Mouse (Mus musculus): ENCODE data around the gene Drc7.

The Drc7 gene

DNA sequence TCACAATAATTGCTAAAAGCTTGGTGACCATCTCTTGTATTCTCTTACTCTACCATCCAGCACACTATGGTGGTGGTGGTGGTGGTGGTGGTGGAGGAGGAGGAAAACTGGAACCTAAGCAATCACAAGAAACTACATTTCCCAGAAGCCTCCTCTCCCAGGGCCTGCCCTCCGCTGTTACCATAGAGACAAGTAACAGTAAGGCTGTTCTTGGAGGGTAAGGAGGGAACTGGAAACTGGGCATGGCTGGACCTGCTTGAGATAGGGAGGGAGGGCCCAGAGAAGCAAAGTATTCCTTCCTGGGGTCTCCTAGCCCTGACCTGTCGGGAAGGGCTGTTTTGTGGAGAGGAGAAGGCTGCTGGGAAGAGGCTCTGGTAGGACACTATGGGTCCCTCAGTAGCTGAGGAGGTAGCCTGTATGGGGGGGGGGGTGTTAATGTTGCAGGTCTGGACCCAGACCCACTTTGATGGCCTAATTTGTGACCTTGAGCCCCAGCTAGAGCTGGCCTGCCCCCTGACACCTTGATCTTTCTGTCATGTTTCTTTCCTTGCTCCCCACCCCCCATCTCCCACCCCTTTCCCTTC, at the start of gene Drc7:
Drc7 (plus strand) TSS at position 177 of the 584 bp plus-strand sequence.
- DNase-seq (ENCODE audit: low read depth, low spot score) = peak; percentile 16

DNA sequence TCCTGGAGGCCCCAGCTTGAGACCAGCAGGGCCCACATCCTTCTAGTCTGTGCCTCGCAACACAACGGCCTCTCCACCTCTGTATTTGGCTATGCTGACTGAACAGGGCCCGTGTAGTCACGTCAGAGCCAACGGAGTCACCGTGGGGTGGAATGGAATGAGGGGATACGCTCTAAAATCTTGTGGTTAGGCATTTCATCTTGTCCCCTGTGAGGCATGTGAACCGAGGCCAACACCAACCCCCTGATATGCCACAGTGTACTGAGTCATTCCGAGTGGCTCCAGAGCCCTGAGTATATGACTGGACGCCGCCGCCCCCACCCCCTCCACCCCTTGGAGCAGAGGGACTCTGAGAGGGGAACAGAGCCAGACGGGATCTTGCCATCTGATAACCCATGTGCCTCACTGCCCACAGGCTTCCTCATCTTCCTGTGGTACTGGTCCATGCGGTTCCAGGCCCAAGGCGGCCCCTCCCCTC, 42.4 kb upstream of the Drc7 start:
- DNase-seq (ENCODE audit: low read depth, low spot score) = no peak

DNA sequence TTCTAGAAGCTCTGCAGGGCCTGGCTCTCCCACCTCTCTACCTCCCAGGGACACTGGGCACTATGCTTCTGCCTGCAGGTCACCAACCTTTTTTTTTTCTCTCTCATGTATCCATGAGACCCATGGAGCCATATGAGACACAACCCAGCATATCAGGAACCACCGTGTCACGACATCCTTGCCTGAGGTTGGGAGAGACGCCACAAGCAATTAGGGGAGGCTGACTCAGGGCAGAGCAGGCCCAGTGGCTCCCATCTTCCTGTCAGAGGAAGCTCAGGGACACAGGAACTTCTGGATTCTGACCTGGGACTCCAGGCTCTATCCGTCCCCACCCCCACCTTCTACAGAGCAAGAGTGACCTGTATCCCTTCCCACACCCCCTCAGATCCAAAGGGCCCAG, 39.0 kb upstream of the Drc7 start:
- DNase-seq (ENCODE audit: low read depth, low spot score) = no peak

DNA sequence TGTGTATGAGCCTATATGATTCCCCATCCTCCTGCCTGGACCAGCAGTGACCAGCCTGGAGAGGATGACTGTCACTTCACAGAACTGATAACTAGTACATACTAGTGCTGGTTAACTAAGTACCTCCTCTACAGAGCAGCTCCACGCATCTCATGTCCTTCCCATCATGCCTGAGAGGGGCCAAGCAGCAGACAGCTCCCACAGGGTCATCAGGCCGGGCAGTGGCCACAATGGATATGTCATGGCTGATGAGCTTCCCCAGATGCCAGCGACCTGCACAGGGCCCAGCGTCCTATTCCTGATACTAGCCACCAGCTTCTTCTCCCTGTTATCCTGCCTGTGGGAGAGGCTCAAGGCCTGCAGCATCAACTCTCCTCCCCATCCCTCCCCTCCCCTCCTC, 38.2 kb upstream of the Drc7 start:
- no peak for DNase-seq (ENCODE audit: low read depth, low spot score)

DNA sequence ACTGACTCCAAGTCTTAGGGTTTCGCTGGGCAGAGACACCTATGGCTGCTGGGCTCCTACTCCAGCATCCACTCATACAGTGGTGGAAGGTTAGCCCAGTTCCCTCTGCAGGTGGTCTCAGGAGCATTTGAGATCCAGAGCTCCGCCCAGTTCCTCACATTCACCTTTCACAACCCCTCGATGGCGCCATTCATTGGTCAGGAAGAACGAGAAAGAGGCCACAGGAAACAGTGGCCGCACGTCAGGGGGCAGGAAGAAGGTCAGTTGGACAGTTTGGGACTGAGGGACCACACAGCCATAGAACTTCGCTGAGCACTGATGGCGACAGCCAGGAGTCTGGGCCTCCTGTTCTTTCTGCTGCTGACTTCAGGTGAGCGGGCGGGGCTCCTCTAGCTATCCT, 37.5 kb upstream of the Drc7 start, which contains the start of gene Adgrg3:
Adgrg3 (plus strand) TSS at position 242 of the 400 bp plus-strand sequence.
- DNase-seq (ENCODE audit: low read depth, low spot score) = no peak

DNA sequence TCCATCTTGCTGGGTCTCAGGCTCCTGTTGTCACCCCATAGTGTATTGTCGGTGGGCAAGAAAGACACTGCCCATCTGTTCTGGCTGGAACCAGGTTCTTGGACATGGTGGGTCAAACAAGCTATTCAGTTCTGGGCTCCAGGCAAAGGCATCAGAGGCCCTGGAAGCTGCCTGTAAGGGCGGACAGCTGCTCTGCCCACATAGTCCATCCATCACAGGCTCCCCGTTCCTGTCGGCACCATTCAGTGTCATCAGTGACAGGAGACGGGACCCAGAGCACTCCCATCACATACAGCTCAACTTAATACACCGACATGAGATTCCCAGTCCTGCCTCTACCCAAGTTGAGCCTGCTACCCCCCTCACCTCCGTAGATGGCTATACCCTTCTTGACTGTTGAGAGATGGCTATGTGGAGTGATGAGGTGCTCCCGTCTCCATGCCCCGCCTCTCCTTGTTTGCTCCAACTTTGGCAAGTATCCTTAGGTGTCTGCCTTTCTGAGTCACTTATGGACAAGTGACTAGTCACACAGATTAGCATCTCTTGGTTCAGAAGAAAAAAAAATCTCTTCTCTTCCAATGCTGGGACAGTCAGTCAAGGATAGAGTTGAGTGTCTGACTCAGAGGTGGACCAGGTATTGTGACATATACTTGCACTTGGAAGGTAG, 36.8 kb upstream of the Drc7 start:
- DNase-seq (ENCODE audit: low read depth, low spot score) = no peak

DNA sequence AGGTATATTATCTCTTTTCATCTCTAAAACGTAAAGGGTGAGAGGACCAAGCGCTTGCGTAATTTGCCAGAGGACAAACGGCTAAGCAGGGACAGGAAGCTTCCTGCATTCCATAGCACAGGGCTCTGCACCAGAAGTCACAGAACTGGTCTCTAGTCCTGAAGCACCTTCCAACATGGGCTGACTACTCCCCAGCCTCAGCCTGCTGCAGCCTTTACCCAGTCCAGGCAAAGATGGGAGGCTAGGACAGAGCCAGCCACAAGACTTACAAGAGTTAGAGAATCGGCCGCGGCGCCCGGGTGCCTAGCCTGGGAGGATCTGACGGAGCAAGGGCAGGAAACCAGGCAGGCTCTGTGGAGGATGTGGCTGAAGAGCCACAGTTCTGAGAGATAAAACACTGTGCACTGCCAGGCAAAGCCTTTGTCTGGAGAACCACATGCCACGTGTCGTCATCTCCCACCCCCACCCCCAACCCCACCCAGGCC, 34.6 kb upstream of the Drc7 start:
- no peak for DNase-seq (ENCODE audit: low read depth, low spot score)

DNA sequence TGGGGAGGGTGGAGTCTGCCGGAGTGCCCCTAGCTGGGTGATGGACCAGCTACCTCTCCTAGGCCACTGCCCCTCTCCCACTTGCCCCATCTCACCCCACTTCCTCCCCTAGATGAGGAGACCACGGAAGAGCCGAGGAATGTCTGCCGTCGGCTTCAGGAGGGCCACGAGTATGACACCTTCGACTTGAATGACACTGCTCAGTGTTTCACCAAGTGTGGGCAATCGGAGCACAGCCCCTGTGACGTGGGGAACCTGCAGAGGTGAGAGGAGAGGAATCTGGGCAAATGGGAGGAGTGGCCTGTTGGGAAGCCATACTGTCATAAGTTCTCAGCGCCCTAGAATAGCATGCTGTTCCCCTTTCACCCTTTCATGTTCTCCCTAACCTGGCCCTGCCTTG, 34.1 kb upstream of the Drc7 start:
- no peak for DNase-seq (ENCODE audit: low read depth, low spot score)

DNA sequence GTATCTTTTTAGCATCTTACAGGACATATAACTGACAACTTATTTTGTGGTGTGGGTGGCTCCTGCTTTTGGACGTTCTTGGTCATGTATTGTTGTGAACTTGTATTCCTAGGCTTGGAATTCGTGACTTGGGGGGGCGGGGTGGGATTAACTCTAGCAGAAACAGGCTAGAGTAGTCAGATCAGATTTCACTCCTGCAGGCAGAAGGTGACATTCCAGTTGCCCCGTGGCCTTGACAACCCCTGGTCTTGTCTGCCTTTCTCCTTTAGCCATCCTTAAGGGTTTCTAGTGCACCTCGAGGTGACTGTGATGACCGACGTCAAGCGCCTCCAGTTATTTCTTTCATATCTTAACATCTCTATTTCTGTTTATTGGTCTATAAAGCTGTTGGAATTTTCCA, 31.7 kb upstream of the Drc7 start:
- DNase-seq (ENCODE audit: low read depth, low spot score) = peak; percentile 30

DNA sequence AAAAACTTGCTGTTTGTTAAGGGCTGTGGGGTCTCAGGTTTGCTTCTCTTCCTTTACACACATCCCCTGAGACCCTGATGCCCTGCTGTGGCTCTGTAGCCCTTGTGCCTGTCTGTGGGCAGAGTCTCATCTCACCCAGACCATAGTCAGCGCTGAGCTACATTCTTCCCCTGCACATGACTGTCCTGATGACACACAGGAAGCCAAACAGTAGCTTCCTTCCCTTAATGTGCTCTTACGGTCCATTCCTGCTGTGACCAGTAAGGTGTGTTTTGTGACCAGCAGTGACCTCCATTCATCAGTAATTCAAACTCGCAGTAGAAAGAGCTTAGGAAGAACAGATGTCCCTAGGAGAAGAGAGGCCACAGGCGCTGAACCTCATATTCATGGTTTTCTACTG, 30.5 kb upstream of the Drc7 start:
- DNase-seq (ENCODE audit: low read depth, low spot score) = no peak

DNA sequence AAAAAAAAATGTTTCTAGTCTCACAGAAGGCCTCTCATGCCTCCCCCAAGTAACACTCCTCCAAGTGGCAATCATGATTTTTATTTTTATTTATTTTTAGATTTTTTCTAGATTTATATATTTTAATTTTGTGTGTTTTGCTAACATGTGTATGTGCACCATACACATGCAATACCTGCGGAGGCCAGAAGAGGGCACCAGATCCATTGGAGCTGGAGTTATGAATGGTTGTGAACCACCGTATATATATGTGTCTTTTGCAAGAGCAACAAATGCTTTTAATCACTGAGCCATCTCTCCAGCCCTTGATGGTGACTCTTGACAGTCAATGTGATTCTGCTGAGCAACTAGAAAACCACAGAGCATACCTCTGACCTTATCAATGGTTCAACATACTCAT, 29.5 kb upstream of the Drc7 start:
- peak; percentile 31 for DNase-seq (ENCODE audit: low read depth, low spot score)

DNA sequence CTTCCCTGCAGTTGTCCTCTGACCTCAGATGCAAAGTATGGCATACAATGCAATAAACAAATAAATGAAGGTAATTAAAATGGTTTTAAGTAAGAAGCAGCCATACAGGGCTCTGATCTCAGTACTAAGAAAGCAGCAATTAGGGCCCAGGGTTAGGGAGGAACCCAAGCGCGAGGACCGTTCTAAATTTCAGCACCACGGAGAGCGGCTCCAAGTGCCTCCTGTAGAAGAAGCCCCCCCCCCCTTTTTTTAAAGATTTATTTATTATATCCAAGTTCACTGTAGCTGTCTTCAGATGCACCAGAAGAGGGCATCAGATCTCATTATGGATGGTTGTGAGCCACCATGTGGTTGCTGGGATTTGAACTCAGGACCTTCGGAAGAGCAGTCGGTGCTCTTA, 26.5 kb upstream of the Drc7 start:
- peak; percentile 74 for DNase-seq (ENCODE audit: low read depth, low spot score)

DNA sequence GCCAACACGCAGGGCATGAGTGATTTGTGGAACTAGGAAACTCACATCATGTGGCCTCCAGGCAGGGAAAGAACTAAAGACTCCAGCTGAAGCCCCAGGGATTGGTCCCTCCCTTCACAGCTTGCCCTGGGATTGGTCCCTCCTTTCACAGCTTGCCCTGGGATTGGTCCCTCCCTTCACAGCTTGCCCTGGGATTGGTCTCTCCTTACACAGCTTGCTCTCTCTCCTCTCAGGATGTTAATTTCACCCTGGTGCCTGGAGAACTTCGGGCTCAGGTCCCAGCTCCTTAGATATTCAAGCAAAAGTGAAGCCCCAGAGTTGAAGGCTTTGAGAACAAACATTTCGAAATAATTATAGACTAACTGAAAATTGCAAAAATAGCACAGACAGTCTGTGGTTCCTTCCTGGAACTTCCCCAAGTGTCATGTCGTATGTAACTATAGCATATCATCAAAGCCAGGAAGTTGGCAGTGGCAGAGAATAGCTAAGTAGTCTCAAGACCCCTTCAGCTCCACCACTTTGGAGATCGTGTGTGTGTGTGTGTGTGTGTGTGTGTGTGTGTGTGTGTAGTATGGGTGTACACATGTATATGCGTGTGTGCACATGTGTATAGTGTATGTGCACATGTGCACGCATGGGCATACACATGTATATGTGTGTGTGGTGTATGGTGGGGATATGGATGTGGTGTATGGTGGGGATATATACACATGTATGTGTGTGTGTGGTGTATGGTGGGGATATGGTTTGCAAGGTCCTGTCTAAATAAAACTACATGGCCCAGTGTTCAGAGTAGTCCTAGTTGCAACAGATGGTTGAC, 17.6 kb upstream of the Drc7 start:
- peak; percentile 50 for DNase-seq (ENCODE audit: low read depth, low spot score)

DNA sequence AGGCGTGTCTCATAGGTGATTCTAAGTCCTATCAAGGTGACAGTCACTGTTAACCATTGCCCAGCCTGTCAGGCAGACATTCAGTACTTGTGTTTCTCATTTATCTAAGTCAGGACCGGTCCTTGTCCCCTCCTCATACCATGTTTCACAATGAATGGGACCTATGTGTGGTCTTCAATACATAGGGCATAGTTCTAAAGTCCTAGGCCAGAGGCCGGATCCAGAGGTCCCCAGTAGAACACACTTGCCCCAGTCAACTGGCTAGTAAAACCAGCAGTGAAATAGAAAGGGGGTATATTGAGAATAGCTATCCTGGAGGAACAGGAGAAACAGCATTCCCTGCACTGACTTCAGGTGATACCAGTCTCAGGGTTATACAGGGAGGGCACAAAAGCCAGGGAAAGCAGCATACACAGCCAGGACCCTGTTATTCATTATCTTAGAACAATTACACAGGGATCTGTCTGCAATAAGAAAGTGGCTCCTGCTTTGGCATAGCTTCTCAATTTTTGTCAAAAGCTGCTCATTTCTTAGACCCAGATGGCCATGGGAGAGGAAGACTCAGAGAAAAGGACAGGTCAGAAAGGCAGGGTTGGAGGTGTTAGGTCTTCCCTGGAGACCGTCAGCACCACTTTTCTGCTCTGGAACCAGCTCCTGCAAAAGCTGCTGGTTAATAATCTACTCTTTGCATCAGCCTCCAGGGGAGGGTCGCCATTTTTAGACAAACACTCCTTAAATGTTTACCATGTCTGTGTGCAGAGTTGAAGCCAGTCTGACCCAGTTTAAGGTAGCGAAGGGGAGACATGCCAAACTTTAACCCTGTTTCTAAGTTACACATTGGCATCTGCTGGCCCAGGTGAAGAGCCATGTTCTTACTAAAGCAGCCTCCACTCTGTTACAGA, 12.8 kb upstream of the Drc7 start:
- no peak for DNase-seq (ENCODE audit: low read depth, low spot score)

DNA sequence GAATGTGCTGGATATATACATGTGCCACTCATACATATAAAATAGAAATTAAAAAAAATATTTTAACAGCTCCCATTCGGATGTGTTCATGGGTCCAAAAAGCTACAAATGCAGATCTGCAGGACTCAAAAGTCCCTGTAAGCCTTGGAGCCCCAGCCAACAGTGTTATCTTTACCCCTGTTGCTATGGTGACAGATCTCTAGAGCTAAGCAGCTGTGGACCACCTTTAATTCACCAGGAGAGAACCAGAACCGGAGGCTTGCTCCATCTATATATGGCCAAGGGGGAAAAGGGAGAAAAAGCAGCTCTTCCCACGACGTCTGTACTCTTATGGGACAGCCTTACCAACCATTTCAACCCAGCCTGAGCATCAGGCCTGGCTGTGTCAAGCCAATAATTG, 10.1 kb upstream of the Drc7 start:
- no peak for DNase-seq (ENCODE audit: low read depth, low spot score)

DNA sequence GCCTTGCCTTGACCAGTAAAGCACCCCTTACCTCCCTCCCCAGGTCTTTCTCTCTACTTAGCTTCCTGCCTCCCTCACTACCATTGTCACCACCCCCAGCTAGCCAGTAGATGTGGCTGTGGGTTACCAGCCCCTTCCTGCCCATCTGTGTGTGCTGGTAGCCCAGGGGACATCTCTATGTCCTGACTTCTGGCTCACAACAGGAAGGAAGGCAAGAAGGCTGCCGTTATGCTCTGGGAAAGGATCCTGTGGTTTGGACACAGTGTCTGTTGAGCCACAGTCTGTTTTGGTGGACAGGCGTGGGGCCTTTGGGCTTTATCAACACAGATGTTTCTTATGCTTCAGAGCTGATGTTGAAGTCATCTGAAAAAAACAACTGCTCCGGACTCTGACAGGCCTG, 7.9 kb upstream of the Drc7 start:
- DNase-seq (ENCODE audit: low read depth, low spot score) = no peak

DNA sequence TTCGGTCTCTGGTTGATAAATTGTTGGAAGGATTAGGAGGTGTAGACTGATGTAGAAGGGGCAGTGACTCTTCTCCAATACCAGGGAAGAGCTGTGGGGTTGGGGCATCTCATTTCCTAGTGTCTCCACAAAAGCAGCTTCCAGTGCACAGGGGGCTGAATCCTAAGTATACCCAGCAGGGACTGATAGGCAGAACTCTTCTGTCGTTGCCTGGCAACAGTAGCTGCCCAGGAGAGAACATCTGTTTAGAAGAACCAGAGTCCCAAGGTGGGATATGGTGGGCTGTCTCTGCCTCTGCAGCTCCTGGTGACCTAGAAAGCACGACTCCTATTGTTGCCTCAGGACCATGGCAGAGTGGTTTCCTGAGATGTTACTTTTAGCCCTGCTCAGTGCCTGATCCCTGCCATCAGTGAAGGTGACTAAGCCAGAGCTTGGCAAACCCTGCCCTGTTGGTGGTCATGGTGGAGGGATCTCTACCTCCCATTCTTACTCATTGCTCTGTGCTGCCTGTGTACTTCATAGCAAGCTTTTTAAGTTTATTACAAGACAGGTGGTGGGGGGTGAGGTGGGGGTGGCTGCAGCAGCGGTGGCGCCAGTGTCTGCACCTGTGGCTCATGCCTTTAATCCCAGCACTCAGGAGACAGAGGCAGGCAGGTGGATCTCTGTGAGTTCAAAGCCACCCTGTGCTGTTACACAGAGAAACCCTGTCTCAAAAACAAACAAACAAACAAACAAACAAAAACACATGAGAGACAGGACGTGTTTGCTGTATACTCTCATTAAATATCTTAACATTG, 6.8 kb upstream of the Drc7 start:
- DNase-seq (ENCODE audit: low read depth, low spot score) = no peak

DNA sequence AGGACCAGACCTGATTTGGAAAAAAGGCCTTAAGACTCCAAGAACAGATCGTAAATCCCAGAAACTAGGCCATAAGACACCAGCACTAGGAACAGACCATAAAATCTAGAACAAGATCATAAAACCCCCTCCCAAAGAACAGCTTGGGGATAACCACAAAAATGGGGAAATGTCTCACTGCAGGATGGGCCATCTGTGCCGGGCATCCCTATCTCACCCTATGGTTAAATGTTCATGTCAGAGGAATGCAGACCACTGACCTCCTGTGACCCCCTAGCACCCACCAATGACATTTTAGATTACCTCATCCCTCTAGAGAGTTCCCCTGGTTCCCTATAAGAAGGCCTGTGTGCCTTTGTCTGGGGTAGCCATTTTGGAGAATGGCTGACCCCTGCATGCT, 5.3 kb upstream of the Drc7 start:
- DNase-seq (ENCODE audit: low read depth, low spot score) = peak; percentile 12

DNA sequence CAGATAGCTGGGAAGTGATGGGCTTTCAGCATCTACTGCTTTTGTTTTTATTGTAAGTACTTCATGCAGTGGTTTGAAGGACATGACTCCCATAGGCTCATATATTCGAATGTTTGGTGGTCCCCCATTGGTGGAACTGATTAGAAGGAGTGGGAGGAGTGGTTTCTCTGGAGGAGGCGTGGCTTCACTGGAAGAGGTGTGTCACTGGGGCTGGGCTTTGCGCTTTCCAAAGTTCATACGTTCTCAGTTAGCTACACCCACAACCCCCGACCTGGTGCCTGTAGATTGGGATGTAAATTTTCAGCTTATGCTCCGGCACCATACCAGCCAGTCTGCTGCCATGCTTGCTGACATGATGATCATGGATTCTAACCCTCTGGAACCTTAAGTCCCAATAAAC, 465 bp upstream of the Drc7 start:
- DNase-seq (ENCODE audit: low read depth, low spot score) = no peak

DNA sequence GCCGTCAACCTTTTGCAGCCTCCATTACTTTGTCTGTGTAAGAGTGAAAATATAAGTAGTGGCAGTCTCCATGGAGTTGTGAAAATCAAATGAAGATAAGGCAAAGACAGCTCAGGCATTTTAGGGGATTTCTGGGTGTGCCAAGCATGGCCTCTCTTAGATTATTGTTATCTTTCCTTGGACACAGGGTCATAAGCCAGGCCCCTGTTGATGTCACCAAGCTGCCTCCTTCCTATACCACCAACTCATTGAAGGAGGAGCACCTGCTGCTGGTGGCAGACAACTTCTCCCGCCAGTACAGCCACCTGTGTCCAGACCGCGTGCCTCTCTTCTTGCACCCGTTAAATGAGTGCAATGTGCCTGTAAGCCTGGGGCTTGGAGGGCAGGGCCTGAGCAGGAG, 1.5 kb downstream of the Drc7 start:
- no peak for DNase-seq (ENCODE audit: low read depth, low spot score)

DNA sequence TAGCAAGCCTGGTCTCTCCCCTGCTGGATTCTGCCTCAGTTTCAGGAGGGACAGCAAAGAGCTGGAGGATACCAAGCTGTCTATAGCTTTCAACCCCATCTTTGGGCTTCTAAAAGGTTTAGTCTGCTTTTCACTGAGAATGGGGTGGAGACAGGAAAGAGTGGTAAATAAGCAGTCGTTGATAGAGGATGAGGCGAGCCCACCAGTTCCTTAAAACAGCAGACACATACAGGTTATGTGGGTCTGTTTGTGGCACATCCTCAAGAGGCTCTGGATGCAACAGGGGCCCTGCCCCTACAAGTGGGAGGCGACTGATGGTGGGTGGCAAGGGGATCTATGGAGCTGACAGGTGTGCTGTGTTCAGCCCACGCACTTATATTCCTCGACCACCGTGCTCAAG, 3.8 kb downstream of the Drc7 start:
- no peak for DNase-seq (ENCODE audit: low read depth, low spot score)

All from mesoderm, embryonic 11.5 days (tissue).